Mouse (Mus musculus) ES-E14 (cell line): ENCODE measurements around the gene Adamts17. TPM values are rescaled to one million over a fixed set of nuclear protein-coding genes. Genes with fewer than 3 reads are reported as not detected.

Experiments used
- DNase-seq: peaks from one replicate; pipeline ENCODE4 v3.0.0-alpha.2; 2013; ENCODE audit warnings: low read depth, low spot score
- H3K27ac ChIP-seq: 2 replicates; pipeline ENCODE4 v1.5.1; 2012; ENCODE audit warnings: low read depth, mild to moderate bottlenecking, low read length, moderate library complexity, mixed read lengths; ENCODE audit not compliant: poor library complexity, insufficient read depth, severe bottlenecking
- H3K36me3 ChIP-seq: 2 replicates; pipeline ENCODE4 v1.6.1; 2012; ENCODE audit warnings: mild to moderate bottlenecking, low read length, moderate library complexity, mixed read lengths; ENCODE audit not compliant: control insufficient read depth, poor library complexity, insufficient read depth, severe bottlenecking
- H3K4me1 ChIP-seq, 2 experiments: fragments of 150-350 bp in 1 of 2; sonication (generic) in 1 of 2; 2 replicates each; pipeline ENCODE4 v1.6.1; 2012; ENCODE audit warnings: low read length in 2 of 2, mild to moderate bottlenecking in 1 of 2, mixed read lengths in 1 of 2; ENCODE audit not compliant: control insufficient read depth in 2 of 2, insufficient read depth in 2 of 2, poor library complexity in 1 of 2
- H3K4me3 ChIP-seq, 2 experiments: fragments of 150-350 bp in 1 of 2; sonication (generic) in 1 of 2; 2 replicates each; pipeline ENCODE4 v1.5.1; 2012; ENCODE audit warnings: low read length in 2 of 2, low read depth in 1 of 2, mild to moderate bottlenecking in 1 of 2, mixed read lengths in 1 of 2; ENCODE audit not compliant: insufficient read depth in 1 of 2, poor library complexity in 1 of 2, severe bottlenecking in 1 of 2
- H3K9ac ChIP-seq: 2 replicates; pipeline ENCODE4 v1.6.1; 2012; ENCODE audit warnings: low read depth, mild to moderate bottlenecking, low read length, mixed read lengths; ENCODE audit not compliant: poor library complexity, insufficient read depth, severe bottlenecking
- H3K9me3 ChIP-seq: fragments of 150-350 bp; sonication (generic); 2 replicates; pipeline ENCODE4 v1.6.1; 2012; ENCODE audit warnings: low read depth, mild to moderate bottlenecking, low read length; ENCODE audit not compliant: control insufficient read depth, insufficient read depth
- CHD2 ChIP-seq: IDR thresholded peaks from 2 replicates; pipeline ENCODE4 v1.6.1; 2014; ENCODE audit warnings: mild to moderate bottlenecking, low read depth, low read length, inconsistent platforms
- HCFC1 ChIP-seq: IDR thresholded peaks from 2 replicates; pipeline ENCODE4 v1.6.1; 2012; ENCODE audit warnings: low read length, inconsistent platforms, borderline replicate concordance; ENCODE audit not compliant: insufficient read depth
- MAFK ChIP-seq: IDR thresholded peaks from 2 replicates; pipeline ENCODE4 v1.6.1; 2014; ENCODE audit warnings: mild to moderate bottlenecking, low read depth, low read length, inconsistent platforms; ENCODE audit not compliant: insufficient read depth
- ZC3H11A ChIP-seq: IDR thresholded peaks from 2 replicates; pipeline ENCODE4 v1.6.1; 2012; ENCODE audit warnings: low read depth, mild to moderate bottlenecking, inconsistent platforms, low read length, borderline replicate concordance
- ZNF384 ChIP-seq: IDR thresholded peaks from 2 replicates; pipeline ENCODE4 v1.6.1; 2012; ENCODE audit warnings: low read depth, low read length, inconsistent platforms
- in situ Hi-C, 2 experiments: fragments of 600-800 bp; cut with MboI; formaldehyde crosslinking; loops; one replicate each; pipeline ENCODE4 v1.15.1; 2025; ENCODE audit warnings: low sequenced_read_pairs in 2 of 2, inconsistent platforms in 1 of 2; ENCODE audit not compliant: unreplicated experiment in 2 of 2
- total RNA-seq: library from RNA; depleted of rRNA; stranded (reverse); fragments of 300-350 nt; gene quantifications from 2 replicates; pipeline ENCODE4 v1.2.3, GENCODE M21; 2012

Gene Adamts17
- total RNA-seq, 1 experiment, result 2.0 TPM

- Histone ChIP-seq H3K36me3 (no peaks in the 10 kb centered on the region), H3K27ac (no peak overlapping the region), H3K4me1 (no peaks in the 10 kb centered on the region), H3K9me3 (no peaks in the 10 kb centered on the region), H3K9ac (no peak overlapping the region), H3K4me3 (no peak overlapping the region)
- TF ChIP-seq HCFC1 (no peak), MAFK (no peak), ZNF384 (no peak), ZC3H11A (no peak), CHD2 (no peak)
- in situ Hi-C loops, result no loop called here
- no peak for DNase-seq
Measured at GRCm38 (mm10) chr7:67064627-67065305, 225.2 kb downstream of the Adamts17 start.

DNA sequence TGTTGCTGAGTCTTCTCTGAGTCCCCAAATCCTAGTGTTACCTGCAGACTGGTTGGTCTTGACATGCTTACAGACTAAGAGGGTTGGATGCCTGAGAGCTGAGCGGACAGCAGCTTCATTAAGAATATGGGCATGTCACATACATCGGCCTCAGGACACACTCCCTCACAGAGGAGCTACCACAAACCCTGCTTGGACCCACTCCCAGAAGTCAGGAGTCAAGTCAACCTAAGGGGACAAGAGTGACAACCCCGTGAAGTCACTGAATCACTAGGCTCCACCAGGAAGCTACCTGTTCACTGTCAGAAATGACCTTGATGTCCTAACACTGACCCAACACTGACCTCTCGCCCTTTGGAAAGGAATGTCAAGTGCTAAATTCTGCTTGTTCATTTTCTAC lies 226.1 kb downstream of the Adamts17 start:
- Histone ChIP-seq H3K4me3 (no peak overlapping the region), H3K9me3 (no peaks in the 10 kb centered on the region), H3K36me3 (no peaks in the 10 kb centered on the region), H3K9ac (no peak overlapping the region), H3K27ac (no peak overlapping the region), H3K4me1 (no peaks in the 10 kb centered on the region)
- no peak for DNase-seq
- TF ChIP-seq ZC3H11A (no peak), MAFK (no peak), HCFC1 (no peak), CHD2 (no peak), ZNF384 (no peak)
- in situ Hi-C loops, result no loop called here

DNA sequence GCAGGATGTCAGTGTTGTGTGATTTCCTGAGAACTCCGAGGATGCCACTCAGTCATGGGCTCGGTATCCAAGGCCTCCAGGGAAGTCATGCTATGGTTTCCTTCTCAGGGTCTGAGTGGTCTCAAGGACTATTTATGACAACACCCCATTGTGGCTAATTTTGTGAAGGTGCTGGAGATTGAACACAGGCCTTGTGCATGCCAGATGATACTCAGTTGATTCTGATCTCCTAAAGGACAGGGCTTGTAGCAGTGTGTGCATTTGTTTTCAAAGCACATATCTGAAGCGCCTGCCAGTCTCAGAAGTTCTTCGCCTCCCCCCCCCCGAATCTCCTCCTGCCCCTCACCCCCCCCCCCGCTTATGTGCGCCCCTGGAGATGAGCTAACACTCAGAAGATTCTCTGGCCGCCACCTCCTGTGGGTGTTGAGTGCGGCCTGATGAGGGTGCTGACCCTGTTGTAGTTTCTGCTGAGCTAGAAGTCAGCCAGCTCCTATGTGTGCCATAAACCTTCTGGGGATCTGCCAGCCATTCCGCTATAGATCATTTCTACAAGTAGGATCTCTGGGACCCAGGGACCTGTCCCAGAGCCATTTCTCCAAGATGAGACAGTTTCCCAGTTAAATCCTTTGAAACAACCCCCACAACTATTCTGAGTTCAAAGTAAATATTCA lies 232.6 kb downstream of the Adamts17 start:
- no peak for DNase-seq
- H3K9ac ChIP-seq, result no peak overlapping the region
- H3K9me3 ChIP-seq, result no peaks in the 10 kb centered on the region
- no peaks in the 10 kb centered on the region for H3K36me3 ChIP-seq
- H3K4me3 ChIP-seq, result no peak overlapping the region
- H3K27ac ChIP-seq, result no peak overlapping the region
- in situ Hi-C loops, result no loop called here
- TF ChIP-seq MAFK (no peak), ZC3H11A (no peak), HCFC1 (no peak), CHD2 (no peak), ZNF384 (no peak)
- no peaks in the 10 kb centered on the region for H3K4me1 ChIP-seq

GRCm38 (mm10) chr7:67082751-67083150 lies 243.2 kb downstream of the Adamts17 start:
- Histone ChIP-seq H3K36me3 (no peaks in the 10 kb centered on the region), H3K4me3 (no peak overlapping the region), H3K9me3 (no peaks in the 10 kb centered on the region), H3K9ac (no peak overlapping the region), H3K27ac (no peak overlapping the region), H3K4me1 (no peaks in the 10 kb centered on the region)
- no peak for DNase-seq
- in situ Hi-C loops, result no loop called here
- TF ChIP-seq HCFC1, result no peak
- no peak for TF ChIP-seq ZC3H11A
- TF ChIP-seq CHD2, result no peak
- TF ChIP-seq ZNF384, result no peak

- no peaks in the 10 kb centered on the region for H3K4me1 ChIP-seq
- TF ChIP-seq HCFC1 (no peak), CHD2 (no peak), ZC3H11A (no peak), ZNF384 (no peak), MAFK (no peak)
- H3K4me3 ChIP-seq, result no peak overlapping the region
- in situ Hi-C loops, result no loop called here
- no peak overlapping the region for H3K27ac ChIP-seq
- H3K36me3 ChIP-seq, result no peaks in the 10 kb centered on the region
- H3K9ac ChIP-seq, result no peak overlapping the region
- DNase-seq, result no peak
- no peaks in the 10 kb centered on the region for H3K9me3 ChIP-seq
Measured at GRCm38 (mm10) chr7:67087759-67088158, 248.2 kb downstream of the Adamts17 start.
